ENCODE assay signal across 15 mouse cellular contexts in genomic region chr4:59321181-59322008, GRCm38 (mm10).
DNase-seq lines count a peak whose midpoint lies in the region; ATAC-seq lines count a peak whose summit lies in the region.
"Had no signal": no experiment of that assay in that cellular context is flagged by ENCODE, and none has a peak within 500 bp of the region (broad histone marks: within the 10 kb centered on the region; RNA-seq: fewer than 3 reads in every experiment).

No protein-coding gene starts in this region.

- H3K9ac ChIP-seq in hindbrain, embryonic 12.5 days = no peak overlapping the region
- no peak overlapping the region for H3K9ac ChIP-seq in forebrain, embryonic 12.5 days
- H3K9ac ChIP-seq: heart, embryonic 13.5 days had no signal

- H3K9me3 ChIP-seq in hindbrain, embryonic 10.5 days = no peaks in the 10 kb centered on the region
- H3K9me3 ChIP-seq in hindbrain, embryonic 12.5 days (replicated peaks) = no peaks in the 10 kb centered on the region
- H3K9me3 ChIP-seq in forebrain, embryonic 12.5 days = no peaks in the 10 kb centered on the region
- H3K9me3 ChIP-seq: heart, embryonic 13.5 days; megakaryocyte, embryonic 14.5 days had no signal

- H3K4me1 ChIP-seq in hindbrain, embryonic 10.5 days (replicated peaks) = peaks cover 29% of the 10 kb centered on the region
- peaks cover 19% of the 10 kb centered on the region for H3K4me1 ChIP-seq in hindbrain, embryonic 12.5 days
- H3K4me1 ChIP-seq in forebrain, embryonic 12.5 days = peaks cover 23% of the 10 kb centered on the region

- no peak overlapping the region for H3K4me3 ChIP-seq in hindbrain, embryonic 10.5 days
- H3K4me3 ChIP-seq in hindbrain, embryonic 12.5 days = no peak overlapping the region
- H3K4me3 ChIP-seq in forebrain, embryonic 12.5 days (replicated peaks) = no peak overlapping the region
- H3K4me3 ChIP-seq: heart, embryonic 13.5 days; megakaryocyte, embryonic 14.5 days had no signal

- H3K27me3 ChIP-seq in hindbrain, embryonic 10.5 days (ENCODE audit: insufficient read depth, poor library complexity, severe bottlenecking) = no peaks in the 10 kb centered on the region
- H3K27me3 ChIP-seq in hindbrain, embryonic 12.5 days = no peaks in the 10 kb centered on the region
- H3K27me3 ChIP-seq in forebrain, embryonic 12.5 days = no peaks in the 10 kb centered on the region
- H3K27me3 ChIP-seq: heart, embryonic 13.5 days; megakaryocyte, embryonic 14.5 days had no signal

- H3K27ac ChIP-seq in hindbrain, embryonic 10.5 days = peak overlapping the region; percentile 64
- H3K27ac ChIP-seq in hindbrain, embryonic 12.5 days = no peak overlapping the region
- H3K27ac ChIP-seq in forebrain, embryonic 12.5 days = no peak overlapping the region
- H3K27ac ChIP-seq: heart, embryonic 13.5 days had no signal

- no peak for ATAC-seq in hindbrain, embryonic 12.5 days (ENCODE audit: low FRiP score)
- peak; percentile 33; the same call in 1 of the 2 replicates for ATAC-seq in forebrain, embryonic 12.5 days (ENCODE audit: low FRiP score)
- ATAC-seq in megakaryocyte progenitor cell, adult 5-6 weeks (replicated peaks; ENCODE audit: poor library complexity) = no peak

- no peak overlapping the region for H3K4me2 ChIP-seq in hindbrain, embryonic 12.5 days (replicated peaks)
- no peak overlapping the region for H3K4me2 ChIP-seq in forebrain, embryonic 12.5 days
- H3K4me2 ChIP-seq: heart, embryonic 13.5 days had no signal

- DNase-seq in hindbrain, embryonic 10.5 days (ENCODE audit: low spot score) = peak; percentile 15
- peak; percentile 12 for DNase-seq in retina, postnatal 1 day
- DNase-seq in retina, embryonic 14.5 days (ENCODE audit: low spot score) = no peak
- no peak for DNase-seq in adrenal gland, postnatal 14 days
- no peak for DNase-seq in left cerebral cortex, adult 9 months (ENCODE audit: low spot score in 2 of 2)
- DNase-seq: cerebellum, adult 18-20 months; heart, postnatal 4 days; kidney, postnatal 14 days; right cerebral cortex, postnatal 4 days; thymus, adult 2 months had no signal

- WGBS in hindbrain, embryonic 10.5 days = 58% methylated on average over 12 of the region's 12 CpGs
- 40% methylated on average over 12 of the region's 12 CpGs for WGBS in hindbrain, embryonic 12.5 days
- 51% methylated on average over 12 of the region's 12 CpGs for WGBS in forebrain, embryonic 12.5 days

- no peaks in the 10 kb centered on the region for H3K36me3 ChIP-seq in hindbrain, embryonic 10.5 days
- H3K36me3 ChIP-seq in hindbrain, embryonic 12.5 days = no peaks in the 10 kb centered on the region
- H3K36me3 ChIP-seq in forebrain, embryonic 12.5 days (replicated peaks) = no peaks in the 10 kb centered on the region
- H3K36me3 ChIP-seq: heart, embryonic 13.5 days had no signal

Comparison
In these comparisons a context has a peak if more than half of its experiments do, and no peak if none do; other contexts are left out.
1. DNase-seq: peak in hindbrain, embryonic 10.5 days (single experiment) and retina, postnatal 1 day (single experiment); none in retina, embryonic 14.5 days (single experiment), adrenal gland, postnatal 14 days (single experiment) and left cerebral cortex, adult 9 months (0 of 2).